Mouse (Mus musculus) limb, embryonic 15.5 days (tissue): Measurements from ENCODE around the gene Ctbp2. TPM values are rescaled to one million over a fixed set of nuclear protein-coding genes. Genes with fewer than 3 reads are reported as not detected.

Experiments used
- ATAC-seq: fragments of 200-750 bp; cut with Nextera tagmentation; 2 replicates; pipeline ENCODE4 v1.8.0; 2017; ENCODE audit warnings: low read depth, moderate TSS enrichment; ENCODE audit not compliant: insufficient number of reproducible peaks, low FRiP score, low TSS enrichment
- H3K27ac ChIP-seq: fragments of 300-500 bp; sonication (generic); 2 replicates; pipeline ENCODE4 v1.5.1; 2015; ENCODE audit warnings: moderate library complexity, mild to moderate bottlenecking, inconsistent platforms
- H3K27me3 ChIP-seq: fragments of 300-500 bp; sonication (generic); 2 replicates; pipeline ENCODE4 v1.6.1; 2015; ENCODE audit warnings: inconsistent platforms
- H3K36me3 ChIP-seq: fragments of 300-500 bp; sonication (generic); 2 replicates; pipeline ENCODE4 v1.6.1; 2015; ENCODE audit warnings: inconsistent platforms
- H3K4me1 ChIP-seq: fragments of 300-500 bp; sonication (generic); 2 replicates; pipeline ENCODE4 v1.6.1; 2015; ENCODE audit warnings: inconsistent platforms
- H3K4me2 ChIP-seq: fragments of 300-500 bp; sonication (generic); 2 replicates; pipeline ENCODE4 v1.6.1; 2015; ENCODE audit warnings: mild to moderate bottlenecking, inconsistent platforms
- H3K4me3 ChIP-seq: fragments of 300-500 bp; sonication (generic); 2 replicates; pipeline ENCODE4 v1.5.1; 2015; ENCODE audit warnings: mild to moderate bottlenecking, inconsistent platforms
- H3K9ac ChIP-seq: fragments of 300-500 bp; sonication (generic); 2 replicates; pipeline ENCODE4 v1.6.1; 2015; ENCODE audit warnings: inconsistent platforms
- H3K9me3 ChIP-seq: fragments of 300-500 bp; sonication (generic); 2 replicates; pipeline ENCODE4 v1.6.1; 2016; ENCODE audit warnings: inconsistent platforms
- WGBS: fragments of 180-500 bp; shearing (Covaris S2); methylation state at CpG from one replicate; pipeline ENCODE4 v1.1.7; 2015; 5-methylcytosine and 5-hydroxymethylcytosine counted together
- polyA plus RNA-seq: library from polyadenylated mRNA; unstranded; fragments of >200 nt; fragmentation: Nextera tagmentation; extraction: Ambion mirVana; gene quantifications from 2 replicates; pipeline ENCODE4 v1.2.1, GENCODE M21; 2015

Ctbp2 gene
- polyA plus RNA-seq, 1 experiment from 2014 or later: 56.3 TPM

- Histone ChIP-seq H3K4me3 (no peak overlapping the region), H3K4me2 (no peak overlapping the region), H3K9me3 (no peaks in the 10 kb centered on the region), H3K4me1 (peaks cover 56% of the 10 kb centered on the region), H3K36me3 (peaks cover 5% of the 10 kb centered on the region; the same call in 1 of the 2 replicates), H3K27me3 (no peaks in the 10 kb centered on the region), H3K9ac (no peak overlapping the region), H3K27ac (no peak overlapping the region)
- ATAC-seq: no peak
- WGBS: 36% methylated on average over 4 of the region's 4 CpGs
Observed at GRCm38 (mm10) chr7:133011611-133012010, 112.5 kb downstream of the Ctbp2 start.

GRCm38 (mm10) chr7:133011191-133011590 lies 113.0 kb downstream of the Ctbp2 start:
- Histone ChIP-seq H3K4me3 (no peak overlapping the region), H3K36me3 (peaks cover 5% of the 10 kb centered on the region; the same call in 1 of the 2 replicates), H3K4me2 (no peak overlapping the region), H3K9ac (no peak overlapping the region), H3K4me1 (peaks cover 56% of the 10 kb centered on the region), H3K27me3 (no peaks in the 10 kb centered on the region), H3K27ac (peak overlapping the region; percentile 43; the same call in 1 of the 2 replicates), H3K9me3 (no peaks in the 10 kb centered on the region)
- 8% methylated on average over 5 of the region's 5 CpGs for WGBS
- ATAC-seq: peak; percentile 53; the same call in 1 of the 2 replicates

GRCm38 (mm10) chr7:133010477-133010876 lies 113.7 kb downstream of the Ctbp2 start:
- Histone ChIP-seq H3K36me3 (peaks cover 5% of the 10 kb centered on the region; the same call in 1 of the 2 replicates), H3K4me2 (no peak overlapping the region), H3K9me3 (no peaks in the 10 kb centered on the region), H3K27me3 (no peaks in the 10 kb centered on the region), H3K27ac (no peak overlapping the region), H3K4me1 (peaks cover 60% of the 10 kb centered on the region), H3K9ac (no peak overlapping the region), H3K4me3 (no peak overlapping the region)
- ATAC-seq: no peak
- WGBS: 88% methylated on average over 3 of the region's 3 CpGs

GRCm38 (mm10) chr7:133009676-133010075 lies 114.5 kb downstream of the Ctbp2 start:
- H3K27ac ChIP-seq: no peak overlapping the region
- H3K9ac ChIP-seq: no peak overlapping the region
- ATAC-seq: no peak
- H3K4me2 ChIP-seq: no peak overlapping the region
- 77% methylated on average over 8 of the region's 8 CpGs for whole genome bisulfite sequencing
- H3K36me3 ChIP-seq: peaks cover 5% of the 10 kb centered on the region; the same call in 1 of the 2 replicates
- H3K4me3 ChIP-seq: no peak overlapping the region
- H3K4me1 ChIP-seq: peaks cover 52% of the 10 kb centered on the region
- H3K9me3 ChIP-seq: no peaks in the 10 kb centered on the region
- H3K27me3 ChIP-seq: no peaks in the 10 kb centered on the region

- Histone ChIP-seq H3K27ac (no peak overlapping the region), H3K36me3 (no peaks in the 10 kb centered on the region), H3K27me3 (no peaks in the 10 kb centered on the region), H3K9ac (no peak overlapping the region), H3K9me3 (no peaks in the 10 kb centered on the region), H3K4me3 (no peak overlapping the region), H3K4me1 (peaks cover 43% of the 10 kb centered on the region), H3K4me2 (no peak overlapping the region)
- ATAC-seq: no peak
- WGBS: 83% methylated on average over 4 of the region's 4 CpGs
Observed at GRCm38 (mm10) chr7:133008663-133009062, 115.5 kb downstream of the Ctbp2 start.

GRCm38 (mm10) chr7:133007343-133007742 lies 116.8 kb downstream of the Ctbp2 start:
- ATAC-seq: no peak
- no peak overlapping the region for H3K27ac ChIP-seq
- H3K9ac ChIP-seq: no peak overlapping the region
- H3K36me3 ChIP-seq: no peaks in the 10 kb centered on the region
- no peak overlapping the region for H3K4me2 ChIP-seq
- no peaks in the 10 kb centered on the region for H3K9me3 ChIP-seq
- H3K27me3 ChIP-seq: no peaks in the 10 kb centered on the region
- 67% methylated on average over 11 of the region's 11 CpGs for WGBS
- H3K4me1 ChIP-seq: peaks cover 40% of the 10 kb centered on the region
- H3K4me3 ChIP-seq: no peak overlapping the region

- Histone ChIP-seq H3K27me3 (no peaks in the 10 kb centered on the region), H3K9me3 (no peaks in the 10 kb centered on the region), H3K36me3 (0 out of 2 replicates have a peak, but pooled peaks cover 2% of the 10 kb centered on the region), H3K9ac (no peak overlapping the region), H3K4me3 (no peak overlapping the region), H3K4me2 (no peak overlapping the region), H3K27ac (no peak overlapping the region), H3K4me1 (peaks cover 27% of the 10 kb centered on the region)
- WGBS: 62% methylated on average over 7 of the region's 7 CpGs
- ATAC-seq: no peak
Observed at GRCm38 (mm10) chr7:133005772-133006171, 118.4 kb downstream of the Ctbp2 start.

- H3K36me3 ChIP-seq: peaks cover 11% of the 10 kb centered on the region
- H3K4me2 ChIP-seq: no peak overlapping the region
- H3K27me3 ChIP-seq: no peaks in the 10 kb centered on the region
- WGBS: 17% methylated on average over 3 of the region's 3 CpGs
- peaks cover 22% of the 10 kb centered on the region for H3K4me1 ChIP-seq
- H3K9ac ChIP-seq: no peak overlapping the region
- H3K4me3 ChIP-seq: no peak overlapping the region
- H3K27ac ChIP-seq: no peak overlapping the region
- ATAC-seq: no peak
- no peaks in the 10 kb centered on the region for H3K9me3 ChIP-seq
Observed at GRCm38 (mm10) chr7:133003421-133003820, 120.7 kb downstream of the Ctbp2 start.

- Histone ChIP-seq H3K36me3 (peaks cover 23% of the 10 kb centered on the region), H3K27me3 (no peaks in the 10 kb centered on the region), H3K4me3 (no peak overlapping the region), H3K4me2 (no peak overlapping the region), H3K27ac (no peak overlapping the region), H3K9me3 (no peaks in the 10 kb centered on the region), H3K4me1 (peaks cover 15% of the 10 kb centered on the region), H3K9ac (no peak overlapping the region)
- 82% methylated on average over 6 of the region's 6 CpGs for WGBS
- no peak for ATAC-seq
Observed at GRCm38 (mm10) chr7:133002271-133002670, 121.9 kb downstream of the Ctbp2 start.

GRCm38 (mm10) chr7:133001388-133001787 lies 122.8 kb downstream of the Ctbp2 start:
- 93% methylated on average over 3 of the region's 3 CpGs for WGBS
- Histone ChIP-seq H3K36me3 (peaks cover 31% of the 10 kb centered on the region), H3K4me2 (no peak overlapping the region), H3K4me1 (peaks cover 14% of the 10 kb centered on the region), H3K4me3 (no peak overlapping the region), H3K9me3 (no peaks in the 10 kb centered on the region), H3K27me3 (no peaks in the 10 kb centered on the region), H3K27ac (no peak overlapping the region), H3K9ac (no peak overlapping the region)
- ATAC-seq: no peak

GRCm38 (mm10) chr7:132999061-132999460 lies 125.1 kb downstream of the Ctbp2 start:
- H3K4me2 ChIP-seq: no peak overlapping the region
- WGBS: 92% methylated on average over 11 of the region's 11 CpGs
- no peaks in the 10 kb centered on the region for H3K9me3 ChIP-seq
- ATAC-seq: no peak
- peaks cover 8% of the 10 kb centered on the region for H3K4me1 ChIP-seq
- no peaks in the 10 kb centered on the region for H3K27me3 ChIP-seq
- H3K4me3 ChIP-seq: no peak overlapping the region
- no peak overlapping the region for H3K27ac ChIP-seq
- peaks cover 53% of the 10 kb centered on the region for H3K36me3 ChIP-seq
- no peak overlapping the region for H3K9ac ChIP-seq

GRCm38 (mm10) chr7:132998639-132999038 lies 125.5 kb downstream of the Ctbp2 start:
- Histone ChIP-seq H3K4me1 (peaks cover 7% of the 10 kb centered on the region), H3K4me2 (no peak overlapping the region), H3K36me3 (peaks cover 57% of the 10 kb centered on the region), H3K9me3 (no peaks in the 10 kb centered on the region), H3K27me3 (no peaks in the 10 kb centered on the region), H3K27ac (no peak overlapping the region), H3K4me3 (no peak overlapping the region), H3K9ac (no peak overlapping the region)
- no peak for ATAC-seq
- WGBS: 92% methylated on average over 12 of the region's 12 CpGs

GRCm38 (mm10) chr7:132996391-132996790 lies 127.8 kb downstream of the Ctbp2 start:
- WGBS: 90% methylated on average over 5 of the region's 5 CpGs
- H3K36me3 ChIP-seq: peaks cover 62% of the 10 kb centered on the region
- H3K27ac ChIP-seq: no peak overlapping the region
- no peak overlapping the region for H3K4me2 ChIP-seq
- H3K4me1 ChIP-seq: no peaks in the 10 kb centered on the region
- ATAC-seq: no peak
- H3K27me3 ChIP-seq: no peaks in the 10 kb centered on the region
- H3K9ac ChIP-seq: no peak overlapping the region
- no peaks in the 10 kb centered on the region for H3K9me3 ChIP-seq
- no peak overlapping the region for H3K4me3 ChIP-seq
